Mouse (Mus musculus): Measurements from ENCODE around the gene Ypel5. TPM values are rescaled to one million over a fixed set of nuclear protein-coding genes. Genes with fewer than 3 reads are reported as not detected.

The Ypel5 gene
- polyA plus RNA-seq, 1 experiment from 2014 or later: 116 TPM

- 0 out of 2 replicates have a peak, but pooled peaks cover 2% of the 10 kb centered on the region for H3K4me1 ChIP-seq (replicated peaks; ENCODE audit: control insufficient read depth, insufficient read depth, low read length)
- H3K9me3 ChIP-seq (ENCODE audit: control insufficient read depth, low read length): no peaks in the 10 kb centered on the region
- H3K4me3 ChIP-seq (replicated peaks; ENCODE audit: low read length): no peak overlapping the region
- no peak overlapping the region; the same call in 1 of the 2 replicates for H3K27ac ChIP-seq (ENCODE audit: low read length)
- ATAC-seq: peak; percentile 89
- H3K9ac ChIP-seq (replicated peaks; ENCODE audit: low read depth, low read length): no peak overlapping the region
- H3K4me2 ChIP-seq (ENCODE audit: low read length): no peak overlapping the region
- no peaks in the 10 kb centered on the region for H3K36me3 ChIP-seq (ENCODE audit: control insufficient read depth, insufficient read depth)
- H3K27me3 ChIP-seq (replicated peaks; ENCODE audit: control insufficient read depth, insufficient read depth, low read length): no peaks in the 10 kb centered on the region
- WGBS: 12% methylated on average over 12 of the region's 12 CpGs
Measured at GRCm38 (mm10) chr17:72813419-72814315, 22.6 kb upstream of the Ypel5 start.

- Histone ChIP-seq H3K4me1 (replicated peaks; ENCODE audit: control insufficient read depth, insufficient read depth, low read length) (0 out of 2 replicates have a peak, but pooled peaks cover 2% of the 10 kb centered on the region), H3K4me2 (ENCODE audit: low read length) (no peak overlapping the region), H3K36me3 (ENCODE audit: control insufficient read depth, insufficient read depth) (no peaks in the 10 kb centered on the region), H3K9me3 (ENCODE audit: control insufficient read depth, low read length) (no peaks in the 10 kb centered on the region), H3K27ac (ENCODE audit: low read length) (no peak overlapping the region), H3K9ac (replicated peaks; ENCODE audit: low read depth, low read length) (no peak overlapping the region), H3K4me3 (replicated peaks; ENCODE audit: low read length) (no peak overlapping the region), H3K27me3 (replicated peaks; ENCODE audit: control insufficient read depth, insufficient read depth, low read length) (no peaks in the 10 kb centered on the region)
- ATAC-seq: no peak
- WGBS: 90% methylated on average over 5 of the region's 5 CpGs
Measured at GRCm38 (mm10) chr17:72817574-72817973, 18.7 kb upstream of the Ypel5 start.

- Histone ChIP-seq H3K9ac (replicated peaks; ENCODE audit: low read depth, low read length) (no peak overlapping the region), H3K27me3 (replicated peaks; ENCODE audit: control insufficient read depth, insufficient read depth, low read length) (no peaks in the 10 kb centered on the region), H3K27ac (ENCODE audit: low read length) (no peak overlapping the region), H3K4me1 (replicated peaks; ENCODE audit: control insufficient read depth, insufficient read depth, low read length) (no peaks in the 10 kb centered on the region), H3K4me3 (replicated peaks; ENCODE audit: low read length) (no peak overlapping the region), H3K36me3 (ENCODE audit: control insufficient read depth, insufficient read depth) (no peaks in the 10 kb centered on the region), H3K4me2 (ENCODE audit: low read length) (no peak overlapping the region), H3K9me3 (ENCODE audit: control insufficient read depth, low read length) (no peaks in the 10 kb centered on the region)
- whole genome bisulfite sequencing: 62% methylated on average over 2 of the region's 2 CpGs
- no peak for ATAC-seq
Measured at GRCm38 (mm10) chr17:72819714-72820113, 16.5 kb upstream of the Ypel5 start.

- Histone ChIP-seq H3K9ac (replicated peaks; ENCODE audit: low read depth, low read length) (no peak overlapping the region), H3K36me3 (ENCODE audit: control insufficient read depth, insufficient read depth) (no peaks in the 10 kb centered on the region), H3K4me1 (replicated peaks; ENCODE audit: control insufficient read depth, insufficient read depth, low read length) (no peaks in the 10 kb centered on the region), H3K4me2 (ENCODE audit: low read length) (no peak overlapping the region), H3K27ac (ENCODE audit: low read length) (no peak overlapping the region), H3K27me3 (replicated peaks; ENCODE audit: control insufficient read depth, insufficient read depth, low read length) (no peaks in the 10 kb centered on the region), H3K4me3 (replicated peaks; ENCODE audit: low read length) (no peak overlapping the region), H3K9me3 (ENCODE audit: control insufficient read depth, low read length) (no peaks in the 10 kb centered on the region)
- WGBS: 61% methylated on average over 4 of the region's 4 CpGs
- no peak for ATAC-seq
Measured at GRCm38 (mm10) chr17:72820425-72820824, 15.8 kb upstream of the Ypel5 start.

- Histone ChIP-seq H3K27me3 (replicated peaks; ENCODE audit: control insufficient read depth, insufficient read depth, low read length) (no peaks in the 10 kb centered on the region), H3K9me3 (ENCODE audit: control insufficient read depth, low read length) (no peaks in the 10 kb centered on the region), H3K4me1 (replicated peaks; ENCODE audit: control insufficient read depth, insufficient read depth, low read length) (no peaks in the 10 kb centered on the region), H3K36me3 (ENCODE audit: control insufficient read depth, insufficient read depth) (no peaks in the 10 kb centered on the region), H3K9ac (replicated peaks; ENCODE audit: low read depth, low read length) (no peak overlapping the region), H3K4me2 (ENCODE audit: low read length) (no peak overlapping the region), H3K27ac (ENCODE audit: low read length) (no peak overlapping the region), H3K4me3 (replicated peaks; ENCODE audit: low read length) (no peak overlapping the region)
- 72% methylated on average over 1 of the region's 1 CpGs for WGBS
- no peak for ATAC-seq
Measured at GRCm38 (mm10) chr17:72821923-72822322, 14.3 kb upstream of the Ypel5 start.

- Histone ChIP-seq H3K9ac (replicated peaks; ENCODE audit: low read depth, low read length) (no peak overlapping the region), H3K4me3 (replicated peaks; ENCODE audit: low read length) (no peak overlapping the region), H3K4me1 (replicated peaks; ENCODE audit: control insufficient read depth, insufficient read depth, low read length) (no peaks in the 10 kb centered on the region), H3K4me2 (ENCODE audit: low read length) (no peak overlapping the region), H3K36me3 (ENCODE audit: control insufficient read depth, insufficient read depth) (no peaks in the 10 kb centered on the region), H3K27me3 (replicated peaks; ENCODE audit: control insufficient read depth, insufficient read depth, low read length) (no peaks in the 10 kb centered on the region), H3K9me3 (ENCODE audit: control insufficient read depth, low read length) (no peaks in the 10 kb centered on the region), H3K27ac (ENCODE audit: low read length) (no peak overlapping the region)
- WGBS: 84% methylated on average over 3 of the region's 3 CpGs
- ATAC-seq: no peak
Measured at GRCm38 (mm10) chr17:72826916-72827534, 9.2 kb upstream of the Ypel5 start.

- Histone ChIP-seq H3K4me2 (ENCODE audit: low read length) (no peak overlapping the region), H3K4me3 (replicated peaks; ENCODE audit: low read length) (no peak overlapping the region), H3K36me3 (ENCODE audit: control insufficient read depth, insufficient read depth) (no peaks in the 10 kb centered on the region), H3K9ac (replicated peaks; ENCODE audit: low read depth, low read length) (no peak overlapping the region), H3K4me1 (replicated peaks; ENCODE audit: control insufficient read depth, insufficient read depth, low read length) (no peaks in the 10 kb centered on the region), H3K9me3 (ENCODE audit: control insufficient read depth, low read length) (no peaks in the 10 kb centered on the region), H3K27ac (ENCODE audit: low read length) (no peak overlapping the region), H3K27me3 (replicated peaks; ENCODE audit: control insufficient read depth, insufficient read depth, low read length) (no peaks in the 10 kb centered on the region)
- ATAC-seq: no peak
- WGBS: 80% methylated on average over 3 of the region's 3 CpGs
Measured at GRCm38 (mm10) chr17:72828027-72828678, 8.1 kb upstream of the Ypel5 start.

- Histone ChIP-seq H3K27ac (ENCODE audit: low read length) (no peak overlapping the region), H3K36me3 (ENCODE audit: control insufficient read depth, insufficient read depth) (no peaks in the 10 kb centered on the region), H3K4me2 (ENCODE audit: low read length) (no peak overlapping the region), H3K4me1 (replicated peaks; ENCODE audit: control insufficient read depth, insufficient read depth, low read length) (no peaks in the 10 kb centered on the region), H3K27me3 (replicated peaks; ENCODE audit: control insufficient read depth, insufficient read depth, low read length) (no peaks in the 10 kb centered on the region), H3K9ac (replicated peaks; ENCODE audit: low read depth, low read length) (no peak overlapping the region), H3K9me3 (ENCODE audit: control insufficient read depth, low read length) (no peaks in the 10 kb centered on the region), H3K4me3 (replicated peaks; ENCODE audit: low read length) (no peak overlapping the region)
- 84% methylated on average over 8 of the region's 8 CpGs for WGBS
- ATAC-seq: no peak
Measured at GRCm38 (mm10) chr17:72828687-72829086, 7.6 kb upstream of the Ypel5 start.

GRCm38 (mm10) chr17:72837140-72837712 lies 973 bp downstream of the Ypel5 start:
- no peaks in the 10 kb centered on the region for H3K36me3 ChIP-seq (ENCODE audit: control insufficient read depth, insufficient read depth)

More at GRCm38 (mm10) chr17:72837140-72837712, 973 bp downstream of the Ypel5 start:
- Histone ChIP-seq H3K4me1 (replicated peaks; ENCODE audit: control insufficient read depth, insufficient read depth, low read length) (peaks cover 12% of the 10 kb centered on the region), H3K9me3 (ENCODE audit: control insufficient read depth, low read length) (no peaks in the 10 kb centered on the region), H3K4me2 (ENCODE audit: low read length) (peak overlapping the region; percentile 74), H3K4me3 (replicated peaks; ENCODE audit: low read length) (peak overlapping the region; percentile 98), H3K9ac (replicated peaks; ENCODE audit: low read depth, low read length) (peak overlapping the region; percentile 99), H3K27ac (ENCODE audit: low read length) (peak overlapping the region; percentile 98), H3K27me3 (replicated peaks; ENCODE audit: control insufficient read depth, insufficient read depth, low read length) (no peaks in the 10 kb centered on the region)
- under 1% methylated on average over 63 of the region's 77 CpGs for WGBS
- ATAC-seq: peak; percentile 60

Data from forebrain, embryonic 16.5 days (tissue).